Mouse (Mus musculus) gastrocnemius, postnatal 14 days (tissue): Measurements from ENCODE around the gene Spata20. TPM values are rescaled to one million over a fixed set of nuclear protein-coding genes. Genes with fewer than 3 reads are reported as not detected.

ENCODE experiments used
- DNase-seq: peaks from one replicate; pipeline ENCODE4 v3.0.0; 2021; ENCODE audit warnings: mixed read lengths
- intact Hi-C: fragments of 180-260 bp; cut with DNase I; formaldehyde crosslinking; loops from one replicate; pipeline ENCODE4 v1.15.1; 2025; ENCODE audit warnings: low total_unique reads
- long read RNA-seq, 2 experiments: library from polyadenylated mRNA; stranded (forward); transcript quantifications; one replicate each; pipeline ENCODE4 v2.0.0; 2021
- total RNA-seq, 2 experiments: library from RNA; stranded (reverse); gene quantifications; 2 replicates each; pipeline ENCODE4 v1.2.3; 2021

Spata20 gene
- not detected for total RNA-seq
- long read RNA-seq, experiment 1, result 0 reads
- long read RNA-seq, experiment 2, result 0 reads

- intact Hi-C loops, result loop anchor here (5.0 to 10.0 kb wide), 4 partner anchors 64 to 361 kb away; partner anchors contain the start of gene Wfikkn2
- peak; percentile 83 for DNase-seq
Observed at GRCm38 (mm10) chr11:94486001-94486400, at the start of gene Spata20. Gene Spata20 (minus strand): TSS chr11:94486179.

GRCm38 (mm10) chr11:94533171-94533570 is 47.2 kb upstream of the Spata20 start:
- intact Hi-C loops, result no loop called here
- no peak for DNase-seq

GRCm38 (mm10) chr11:94528879-94529278 is 42.9 kb upstream of the Spata20 start:
- intact Hi-C loops, result no loop called here

GRCm38 (mm10) chr11:94526171-94526879 is 40.3 kb upstream of the Spata20 start:
- DNase-seq, result no peak
- intact Hi-C loops, result no loop called here

More at GRCm38 (mm10) chr11:94528879-94529278, 42.9 kb upstream of the Spata20 start:
- DNase-seq, result no peak

DNA sequence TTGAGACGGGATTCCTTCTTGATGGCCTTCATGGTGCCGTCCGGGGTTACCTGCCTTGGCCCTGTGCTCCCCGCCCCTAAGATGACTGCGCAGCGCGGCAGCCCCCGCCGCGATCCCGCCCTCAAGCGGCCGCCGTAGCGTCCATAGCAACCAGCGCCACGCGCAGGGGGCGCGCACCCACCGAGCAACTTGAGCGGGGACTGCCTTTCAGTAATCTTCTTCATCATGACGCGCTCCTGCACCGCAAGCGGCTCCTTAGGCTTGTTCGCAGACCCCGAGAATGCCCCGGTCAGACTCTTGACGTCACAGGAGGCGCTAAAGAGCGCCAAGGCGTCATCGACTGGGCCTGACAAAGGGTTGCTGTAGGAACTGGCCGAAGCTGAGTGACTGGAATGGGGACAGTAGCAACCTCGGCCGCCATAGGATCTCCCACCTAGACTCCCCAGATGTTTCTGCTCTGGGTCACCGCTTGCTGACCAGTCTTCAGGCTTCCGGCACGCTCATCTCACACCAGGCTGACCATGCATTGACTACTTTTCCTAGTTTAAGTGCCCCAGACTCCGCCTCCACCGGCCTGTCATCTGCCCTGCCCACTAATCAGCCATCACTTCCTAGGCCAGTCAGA is 35.4 kb upstream of the Spata20 start, which contains the start of gene Mycbpap:
Gene Mycbpap, minus strand, starts transcription at position 524 of the 625 bp plus-strand sequence.
- intact Hi-C loops, result no loop called here
- peak; percentile 32 for DNase-seq

DNA sequence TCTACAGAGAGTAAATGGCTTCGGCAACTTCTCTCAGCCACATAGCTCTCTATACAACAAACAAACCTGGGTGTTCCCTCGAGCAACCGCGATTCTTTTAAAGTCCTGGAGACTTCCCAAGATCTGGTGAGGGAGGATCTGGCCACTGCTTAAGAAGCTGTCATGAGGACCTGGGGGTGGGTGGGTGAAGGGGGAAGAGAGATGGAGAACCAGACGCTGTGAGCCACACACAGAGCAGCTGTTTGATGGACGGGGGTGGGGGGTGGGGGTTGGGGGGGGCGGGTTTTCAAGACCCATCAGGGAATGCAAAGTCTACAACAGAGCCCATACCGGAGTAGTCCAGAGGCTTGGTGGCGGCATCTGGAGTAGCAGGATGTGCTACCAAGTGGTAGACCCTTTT is 27.5 kb upstream of the Spata20 start:
- intact Hi-C loops, result no loop called here

GRCm38 (mm10) chr11:94508976-94509375 is 23.0 kb upstream of the Spata20 start:
- no peak for DNase-seq
- intact Hi-C loops, result no loop called here

More for the DNA sequence above, 27.5 kb upstream of the Spata20 start:
- no peak for DNase-seq

GRCm38 (mm10) chr11:94501482-94501881 is 15.5 kb upstream of the Spata20 start:
- no peak for DNase-seq
- intact Hi-C loops, result no loop called here

DNA sequence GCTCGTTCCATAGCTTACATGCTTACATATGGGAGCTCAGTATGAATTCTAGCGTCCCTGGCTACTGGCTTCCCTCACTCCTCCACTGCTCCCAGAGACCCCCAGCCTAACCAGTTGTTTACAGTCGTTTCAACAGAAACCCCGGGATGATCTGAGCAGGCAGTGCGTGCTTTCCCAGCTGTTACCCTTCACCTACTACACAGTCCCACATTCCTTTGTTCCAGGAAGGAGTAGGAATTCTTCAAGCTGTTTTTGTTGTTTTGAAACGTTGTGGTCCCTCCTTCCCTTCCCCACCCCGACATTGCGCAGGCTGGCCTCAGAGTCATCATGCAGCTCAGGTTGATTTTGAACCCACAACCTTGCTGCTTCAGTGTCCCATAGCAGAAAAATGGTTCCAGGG is 14.4 kb upstream of the Spata20 start:
- intact Hi-C loops, result no loop called here
- no peak for DNase-seq

DNA sequence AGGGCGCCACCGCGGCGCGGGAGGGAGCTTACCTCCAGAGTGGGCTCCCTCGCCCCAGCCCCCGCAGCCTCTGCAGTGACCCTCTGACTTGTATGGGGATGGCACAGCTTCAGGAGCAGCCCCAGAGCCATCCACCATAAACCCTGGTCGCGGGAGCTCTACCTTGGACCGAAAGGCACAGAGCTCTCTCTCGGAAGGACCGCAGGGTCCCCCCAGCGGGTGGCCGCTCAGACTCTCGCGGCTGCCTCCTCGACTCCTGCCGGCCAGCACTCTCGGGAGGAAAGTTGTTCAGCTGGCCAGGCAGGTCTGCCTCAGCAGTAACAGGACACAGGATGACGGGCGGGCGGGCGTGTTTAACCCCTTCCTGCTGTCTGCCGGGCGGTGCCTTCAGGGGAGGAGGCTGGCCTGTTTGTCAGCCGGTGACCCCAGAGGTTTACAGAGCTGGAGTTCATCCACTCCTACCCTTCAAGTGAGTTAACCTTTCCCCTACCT is 13.7 kb upstream of the Spata20 start, which contains the start of gene Epn3:
Gene Epn3, minus strand, starts transcription at position 314 of the 492 bp plus-strand sequence.
- DNase-seq, result no peak
- intact Hi-C loops, result no loop called here

DNA sequence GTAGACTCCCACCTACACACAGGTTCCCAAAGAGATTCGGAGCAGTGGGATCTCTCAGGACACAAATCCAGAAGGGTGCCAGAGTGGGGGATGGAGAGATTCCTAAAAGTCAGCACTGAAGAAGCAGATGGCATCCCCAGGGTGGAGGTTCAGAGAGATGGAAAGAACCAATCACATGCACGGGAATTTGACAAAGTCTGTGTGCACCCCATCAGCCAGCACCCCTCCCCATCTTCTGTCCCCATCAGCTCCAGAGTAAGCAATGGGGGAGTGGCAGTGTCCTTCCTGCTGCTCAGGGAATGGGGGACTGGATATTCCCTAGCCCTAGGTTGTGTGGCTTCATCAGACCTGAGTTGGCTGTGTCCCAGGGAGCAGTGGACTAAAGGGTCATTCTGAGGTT is 13.1 kb upstream of the Spata20 start:
- intact Hi-C loops, result no loop called here
- no peak for DNase-seq

GRCm38 (mm10) chr11:94498093-94498996 is 12.4 kb upstream of the Spata20 start:
- no peak for DNase-seq
- intact Hi-C loops, result no loop called here

DNA sequence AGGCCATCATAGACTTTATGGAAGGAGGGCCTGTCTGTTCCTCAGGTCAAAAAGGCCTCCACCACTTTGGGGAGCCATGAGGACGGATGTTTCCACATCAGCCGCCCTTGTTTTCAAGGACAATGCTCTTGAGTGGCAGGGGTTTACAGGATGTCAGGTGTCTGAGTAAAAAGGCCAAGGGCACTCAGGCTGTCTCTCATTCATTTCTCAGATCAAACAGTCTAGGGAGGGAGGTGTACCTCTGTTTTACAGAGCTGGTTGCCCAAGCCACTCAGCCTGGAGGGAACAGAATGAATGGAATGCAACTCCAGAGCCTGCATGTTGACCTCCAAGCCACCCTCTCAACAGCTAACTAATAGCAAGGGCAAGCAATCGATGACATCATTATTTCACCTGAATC is 9.4 kb upstream of the Spata20 start:
- intact Hi-C loops, result no loop called here
- no peak for DNase-seq

- no peak for DNase-seq
- intact Hi-C loops, result no loop called here
Observed at GRCm38 (mm10) chr11:94491749-94492099, 5.7 kb upstream of the Spata20 start.

- DNase-seq, result no peak
Observed at GRCm38 (mm10) chr11:94491035-94491748, 5.2 kb upstream of the Spata20 start.

DNA sequence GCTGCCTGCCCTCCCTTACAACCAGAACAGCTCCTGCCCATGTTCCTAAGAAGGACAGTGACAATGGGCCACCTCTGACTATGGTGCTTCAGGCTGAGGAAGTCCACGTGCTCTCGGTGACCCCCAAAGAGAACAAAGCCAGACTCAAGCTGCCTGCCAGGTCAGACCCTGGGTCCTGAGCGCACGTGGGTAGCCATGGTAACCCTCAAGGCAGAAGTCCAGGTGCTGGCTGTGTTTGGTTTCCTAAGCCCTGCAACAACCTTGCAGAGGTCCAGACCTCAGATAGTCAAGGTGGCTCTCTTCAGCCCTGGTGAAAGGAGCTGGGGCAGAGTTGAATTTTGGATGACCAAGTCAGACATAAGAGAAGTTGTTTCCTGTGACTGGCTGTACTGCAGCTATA is 3.8 kb upstream of the Spata20 start:
- DNase-seq, result no peak
- intact Hi-C loops, result loop anchor here (5.0 to 10.0 kb wide), 4 partner anchors 67 to 365 kb away; partner anchors contain the start of gene Wfikkn2

More at GRCm38 (mm10) chr11:94491035-94491748, 5.2 kb upstream of the Spata20 start:
- intact Hi-C loops, result no loop called here

DNA sequence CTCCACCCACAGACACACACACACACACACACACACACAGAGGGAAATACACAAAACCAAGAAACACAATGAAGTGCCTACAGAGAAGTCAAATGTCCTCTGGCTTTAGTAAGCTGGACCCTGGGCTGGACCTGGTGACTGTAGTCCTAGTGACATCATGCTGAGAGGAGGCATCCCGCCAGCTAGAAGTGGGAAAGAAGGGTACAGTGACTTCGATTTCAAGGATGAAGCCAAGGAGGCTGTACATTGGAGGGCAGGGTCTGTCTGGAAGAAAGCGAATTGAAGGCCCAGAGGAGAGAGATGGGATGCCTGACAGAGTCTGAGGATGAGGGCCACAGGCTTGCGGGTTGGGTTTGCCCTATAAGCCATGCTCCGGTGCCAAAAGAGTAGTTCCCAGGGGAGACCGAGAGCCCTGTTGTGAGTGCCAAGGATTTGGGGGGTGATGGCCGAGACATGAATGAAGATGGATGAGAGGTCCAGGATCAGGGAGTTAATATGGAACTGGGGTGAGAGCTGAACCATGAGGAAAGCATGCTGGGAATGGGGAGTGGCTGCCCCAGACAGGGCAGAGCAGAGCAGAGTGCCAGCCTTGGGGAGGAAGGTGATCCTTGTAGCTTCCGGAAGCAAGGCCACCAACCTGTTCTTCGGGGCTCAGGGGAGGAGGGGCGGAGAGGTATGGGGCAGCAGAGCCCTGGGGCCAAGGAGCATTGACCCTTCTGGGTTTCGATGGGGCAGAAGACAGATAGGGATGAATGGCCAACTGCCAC is 3.0 kb upstream of the Spata20 start:
- DNase-seq, result no peak
- intact Hi-C loops, result loop anchor here (5.0 to 10.0 kb wide), 4 partner anchors 67 to 364 kb away; partner anchors contain the start of gene Wfikkn2

DNA sequence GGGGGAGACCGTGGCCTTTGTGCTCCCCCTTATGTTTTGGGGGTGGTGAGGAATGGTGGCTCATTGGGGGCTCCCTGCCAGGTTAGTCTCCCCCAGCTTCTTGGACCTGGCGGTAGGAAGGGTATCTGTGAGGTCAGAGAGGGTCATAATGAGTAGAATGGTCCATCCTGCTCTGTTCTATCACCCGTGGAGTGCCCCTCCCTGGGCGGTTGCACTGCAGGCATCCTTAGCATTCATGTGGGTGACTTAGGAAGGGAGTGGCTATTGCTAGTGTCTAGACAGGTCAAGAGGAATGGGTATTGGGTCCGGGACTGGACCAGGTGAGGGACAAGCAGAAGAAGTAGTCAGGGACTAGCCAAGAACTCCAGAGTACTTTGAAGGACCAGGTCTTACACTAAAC is 756 bp downstream of the Spata20 start:
- intact Hi-C loops, result loop anchor here (5.0 to 10.0 kb wide), 4 partner anchors 63 to 360 kb away; partner anchors contain the start of gene Wfikkn2

More for the DNA sequence above, 756 bp downstream of the Spata20 start:
- DNase-seq, result no peak
